Mouse (Mus musculus) heart, embryonic 13.5 days (tissue): ENCODE measurements around the gene Tbc1d5. TPM values are rescaled to one million over a fixed set of nuclear protein-coding genes. Genes with fewer than 3 reads are reported as not detected.

ENCODE experiments used
- ATAC-seq: fragments of 200-750 bp; cut with Nextera tagmentation; 2 replicates; pipeline ENCODE4 v1.8.0; 2017; ENCODE audit warnings: moderate TSS enrichment; ENCODE audit not compliant: insufficient number of reproducible peaks, low FRiP score, low TSS enrichment; ENCODE audit errors: extremely low read depth
- H3K27ac ChIP-seq: fragments of 300-500 bp; sonication (generic); replicated peaks from 2 replicates; pipeline ENCODE4 v1.5.1; 2015; ENCODE audit warnings: moderate library complexity, mild to moderate bottlenecking, inconsistent platforms
- H3K27me3 ChIP-seq: fragments of 300-500 bp; sonication (generic); replicated peaks from 2 replicates; pipeline ENCODE4 v1.6.1; 2015; ENCODE audit warnings: mild to moderate bottlenecking, inconsistent platforms
- H3K36me3 ChIP-seq: fragments of 300-500 bp; sonication (generic); 2 replicates; pipeline ENCODE4 v1.6.1; 2015; ENCODE audit warnings: mild to moderate bottlenecking, inconsistent platforms
- H3K4me1 ChIP-seq: fragments of 300-500 bp; sonication (generic); 2 replicates; pipeline ENCODE4 v1.6.1; 2015; ENCODE audit warnings: inconsistent platforms
- H3K4me2 ChIP-seq: fragments of 300-500 bp; sonication (generic); 2 replicates; pipeline ENCODE4 v1.6.1; 2015; ENCODE audit warnings: inconsistent platforms, mild to moderate bottlenecking, moderate library complexity
- H3K4me3 ChIP-seq: fragments of 300-500 bp; sonication (generic); 2 replicates; pipeline ENCODE4 v1.5.1; 2015; ENCODE audit warnings: moderate library complexity, mild to moderate bottlenecking, inconsistent platforms
- H3K9ac ChIP-seq: fragments of 300-500 bp; sonication (generic); 2 replicates; pipeline ENCODE4 v1.6.1; 2015; ENCODE audit warnings: inconsistent platforms, mild to moderate bottlenecking, moderate library complexity
- H3K9me3 ChIP-seq: fragments of 300-500 bp; sonication (generic); 2 replicates; pipeline ENCODE4 v1.6.1; 2016; ENCODE audit warnings: inconsistent platforms
- WGBS: fragments of 180-500 bp; shearing (Covaris S2); methylation state at CpG from one replicate; pipeline ENCODE4 v1.1.7; 2015; ENCODE audit warnings: mixed read lengths; 5-methylcytosine and 5-hydroxymethylcytosine counted together
- polyA plus RNA-seq: library from polyadenylated mRNA; unstranded; fragments of >200 nt; fragmentation: Nextera tagmentation; extraction: Ambion mirVana; gene quantifications from 2 replicates; pipeline ENCODE4 v1.2.1, GENCODE M21; 2015

Tbc1d5 gene
- 7.5 and 7.9 TPM in 2 replicates for polyA plus RNA-seq

GRCm38 (mm10) chr17:51179195-51179953 is at the start of gene Tbc1d5:
TSS of gene Tbc1d5 (minus strand) at chr17:51179352.
- Histone ChIP-seq H3K4me2 (peak within 1 kb of the TSS; percentile 83), H3K4me1 (peaks cover 10% of the 10 kb centered on the region), H3K36me3 (no peaks in the 10 kb centered on the region), H3K9ac (peak within 1 kb of the TSS; percentile 98), H3K27me3 (no peaks in the 10 kb centered on the region), H3K27ac (peak within 1 kb of the TSS; percentile 99), H3K4me3 (peak within 1 kb of the TSS; percentile 88), H3K9me3 (no peaks in the 10 kb centered on the region)
- peak; percentile 95 for ATAC-seq
- WGBS = 2% methylated on average over 53 of the region's 54 CpGs

- H3K36me3 ChIP-seq = no peaks in the 10 kb centered on the region
- H3K4me3 ChIP-seq = no peak overlapping the region
- no peaks in the 10 kb centered on the region for H3K27me3 ChIP-seq
- H3K4me1 ChIP-seq = no peaks in the 10 kb centered on the region
- no peak for ATAC-seq
- H3K4me2 ChIP-seq = no peak overlapping the region
- H3K9me3 ChIP-seq = no peaks in the 10 kb centered on the region
- H3K9ac ChIP-seq = no peak overlapping the region
- WGBS = 59% methylated on average over 1 of the region's 1 CpGs
- no peak overlapping the region for H3K27ac ChIP-seq
Measured at GRCm38 (mm10) chr17:51226056-51226455, 46.9 kb upstream of the Tbc1d5 start.

- Histone ChIP-seq H3K36me3 (no peaks in the 10 kb centered on the region), H3K4me2 (no peak overlapping the region), H3K4me3 (no peak overlapping the region), H3K9me3 (no peaks in the 10 kb centered on the region), H3K27ac (no peak overlapping the region), H3K27me3 (no peaks in the 10 kb centered on the region), H3K4me1 (no peaks in the 10 kb centered on the region), H3K9ac (no peak overlapping the region)
- 43% methylated on average over 4 of the region's 4 CpGs for WGBS
- no peak for ATAC-seq
Measured at GRCm38 (mm10) chr17:51223152-51223551, 44.0 kb upstream of the Tbc1d5 start.

GRCm38 (mm10) chr17:51221075-51221474 is 41.9 kb upstream of the Tbc1d5 start:
- 56% methylated on average over 7 of the region's 7 CpGs for WGBS
- Histone ChIP-seq H3K27me3 (no peaks in the 10 kb centered on the region), H3K4me1 (no peaks in the 10 kb centered on the region), H3K4me3 (no peak overlapping the region), H3K36me3 (no peaks in the 10 kb centered on the region), H3K4me2 (no peak overlapping the region), H3K9me3 (no peaks in the 10 kb centered on the region), H3K9ac (no peak overlapping the region), H3K27ac (no peak overlapping the region)
- ATAC-seq = no peak

- Histone ChIP-seq H3K9me3 (no peaks in the 10 kb centered on the region), H3K27ac (no peak overlapping the region), H3K4me3 (no peak overlapping the region), H3K4me2 (no peak overlapping the region), H3K9ac (no peak overlapping the region), H3K36me3 (no peaks in the 10 kb centered on the region), H3K4me1 (no peaks in the 10 kb centered on the region), H3K27me3 (no peaks in the 10 kb centered on the region)
- no peak for ATAC-seq
- WGBS = 81% methylated on average over 3 of the region's 3 CpGs
Measured at GRCm38 (mm10) chr17:51219897-51220296, 40.7 kb upstream of the Tbc1d5 start.

- Histone ChIP-seq H3K4me3 (no peak overlapping the region), H3K4me2 (no peak overlapping the region), H3K27ac (no peak overlapping the region), H3K4me1 (no peaks in the 10 kb centered on the region), H3K9ac (no peak overlapping the region), H3K36me3 (no peaks in the 10 kb centered on the region), H3K27me3 (no peaks in the 10 kb centered on the region), H3K9me3 (no peaks in the 10 kb centered on the region)
- 81% methylated on average over 6 of the region's 6 CpGs for WGBS
- ATAC-seq = no peak
Measured at GRCm38 (mm10) chr17:51216426-51216825, 37.3 kb upstream of the Tbc1d5 start.

- Histone ChIP-seq H3K9me3 (no peaks in the 10 kb centered on the region), H3K9ac (no peak overlapping the region), H3K27ac (no peak overlapping the region), H3K4me2 (no peak overlapping the region), H3K27me3 (no peaks in the 10 kb centered on the region), H3K4me3 (no peak overlapping the region), H3K36me3 (no peaks in the 10 kb centered on the region), H3K4me1 (no peaks in the 10 kb centered on the region)
- ATAC-seq = no peak
- 77% methylated on average over 2 of the region's 2 CpGs for WGBS
Measured at GRCm38 (mm10) chr17:51209565-51209964, 30.4 kb upstream of the Tbc1d5 start.

GRCm38 (mm10) chr17:51204643-51205042 is 25.5 kb upstream of the Tbc1d5 start:
- no peaks in the 10 kb centered on the region for H3K27me3 ChIP-seq
- no peaks in the 10 kb centered on the region for H3K9me3 ChIP-seq
- no peak overlapping the region for H3K4me2 ChIP-seq
- no peak overlapping the region for H3K4me3 ChIP-seq
- no peak overlapping the region for H3K27ac ChIP-seq
- 45% methylated on average over 2 of the region's 2 CpGs for WGBS
- H3K4me1 ChIP-seq = no peaks in the 10 kb centered on the region
- H3K36me3 ChIP-seq = no peaks in the 10 kb centered on the region
- H3K9ac ChIP-seq = no peak overlapping the region
- ATAC-seq = no peak

GRCm38 (mm10) chr17:51195561-51195960 is 16.4 kb upstream of the Tbc1d5 start:
- no peak overlapping the region for H3K4me3 ChIP-seq
- no peak overlapping the region for H3K27ac ChIP-seq
- H3K27me3 ChIP-seq = no peaks in the 10 kb centered on the region
- H3K4me1 ChIP-seq = no peaks in the 10 kb centered on the region
- H3K4me2 ChIP-seq = no peak overlapping the region
- H3K9ac ChIP-seq = no peak overlapping the region
- no peaks in the 10 kb centered on the region for H3K9me3 ChIP-seq
- 83% methylated on average over 2 of the region's 2 CpGs for WGBS
- no peak for ATAC-seq
- no peaks in the 10 kb centered on the region for H3K36me3 ChIP-seq

- no peaks in the 10 kb centered on the region for H3K36me3 ChIP-seq
- 77% methylated on average over 2 of the region's 2 CpGs for WGBS
- H3K27ac ChIP-seq = no peak overlapping the region
- no peak overlapping the region for H3K9ac ChIP-seq
- H3K4me3 ChIP-seq = no peak overlapping the region
- no peaks in the 10 kb centered on the region for H3K4me1 ChIP-seq
- H3K27me3 ChIP-seq = no peaks in the 10 kb centered on the region
- ATAC-seq = no peak
- H3K4me2 ChIP-seq = no peak overlapping the region
- no peaks in the 10 kb centered on the region for H3K9me3 ChIP-seq
Measured at GRCm38 (mm10) chr17:51194787-51195186, 15.6 kb upstream of the Tbc1d5 start.

GRCm38 (mm10) chr17:51191381-51191780 is 12.2 kb upstream of the Tbc1d5 start:
- no peak overlapping the region for H3K4me3 ChIP-seq
- WGBS = 71% methylated on average over 1 of the region's 1 CpGs
- H3K36me3 ChIP-seq = no peaks in the 10 kb centered on the region
- no peaks in the 10 kb centered on the region for H3K9me3 ChIP-seq
- no peak overlapping the region for H3K27ac ChIP-seq
- no peak overlapping the region for H3K4me2 ChIP-seq
- no peaks in the 10 kb centered on the region for H3K4me1 ChIP-seq
- no peak overlapping the region for H3K9ac ChIP-seq
- H3K27me3 ChIP-seq = no peaks in the 10 kb centered on the region
- ATAC-seq = no peak

- no peak overlapping the region for H3K4me2 ChIP-seq
- H3K4me3 ChIP-seq = no peak overlapping the region
- no peaks in the 10 kb centered on the region for H3K27me3 ChIP-seq
- H3K9me3 ChIP-seq = no peaks in the 10 kb centered on the region
- H3K27ac ChIP-seq = no peak overlapping the region
- no peak overlapping the region for H3K9ac ChIP-seq
- peaks cover 4% of the 10 kb centered on the region for H3K4me1 ChIP-seq
- no peak for ATAC-seq
- WGBS = 73% methylated on average over 2 of the region's 2 CpGs
- H3K36me3 ChIP-seq = no peaks in the 10 kb centered on the region
Measured at GRCm38 (mm10) chr17:51182715-51183114, 3.6 kb upstream of the Tbc1d5 start.
